Mouse (Mus musculus) liver, embryonic 11.5 days (tissue): ENCODE measurements around the gene Cd59a. TPM values are rescaled to one million over a fixed set of nuclear protein-coding genes. Genes with fewer than 3 reads are reported as not detected.
"Not testable (repeated sequence)": the region's sequence is repeated elsewhere in the genome, so short reads cannot be mapped to it uniquely, and the experiment has no call there.

Experiments used
- ATAC-seq: fragments of 200-750 bp; cut with Nextera tagmentation; replicated peaks from 2 replicates; pipeline ENCODE4 v1.8.0; 2017; ENCODE audit warnings: moderate number of reproducible peaks, mild to moderate bottlenecking, moderate TSS enrichment, moderate library complexity; ENCODE audit not compliant: low FRiP score
- DNase-seq: peaks from one replicate; pipeline ENCODE4 v3.0.0-alpha.2; 2017; ENCODE audit warnings: low spot score
- H3K27ac ChIP-seq: fragments of 300-500 bp; sonication (generic); 2 replicates; pipeline ENCODE4 v1.5.1; 2014; ENCODE audit warnings: mild to moderate bottlenecking, low read depth, low read length, control low read depth
- H3K27me3 ChIP-seq: fragments of 300-500 bp; sonication (generic); replicated peaks from 2 replicates; pipeline ENCODE4 v1.6.1; 2014; ENCODE audit warnings: low read length, mixed read lengths; ENCODE audit not compliant: control insufficient read depth, insufficient read depth
- H3K36me3 ChIP-seq: fragments of 300-500 bp; sonication (generic); 2 replicates; pipeline ENCODE4 v1.6.1; 2014; ENCODE audit warnings: mild to moderate bottlenecking, low read length, moderate library complexity, mixed read lengths; ENCODE audit not compliant: control insufficient read depth, insufficient read depth
- H3K4me1 ChIP-seq: fragments of 300-500 bp; sonication (generic); replicated peaks from 2 replicates; pipeline ENCODE4 v1.6.1; 2014; ENCODE audit warnings: low read length, mixed read lengths; ENCODE audit not compliant: control insufficient read depth, insufficient read depth
- H3K4me2 ChIP-seq: fragments of 300-500 bp; sonication (generic); 2 replicates; pipeline ENCODE4 v1.6.1; 2014; ENCODE audit warnings: mild to moderate bottlenecking, control low read depth, moderate library complexity
- H3K4me3 ChIP-seq: fragments of 300-500 bp; sonication (generic); 2 replicates; pipeline ENCODE4 v1.5.1; 2014; ENCODE audit warnings: low read depth, low read length, control low read depth
- H3K9ac ChIP-seq: fragments of 300-500 bp; sonication (generic); 2 replicates; pipeline ENCODE4 v1.6.1; 2014; ENCODE audit warnings: low read depth, low read length, control low read depth
- H3K9me3 ChIP-seq: fragments of 300-500 bp; sonication (generic); 2 replicates; pipeline ENCODE4 v1.6.1; 2016; ENCODE audit warnings: low read length, inconsistent platforms, mixed read lengths; ENCODE audit not compliant: control insufficient read depth
- WGBS: fragments of 180-500 bp; shearing (Covaris S2); extraction: QIAGEN DNeasy Blood & Tissue Kit; methylation state at CpG from one replicate; pipeline ENCODE4 v1.1.7; 2014; 5-methylcytosine and 5-hydroxymethylcytosine counted together
- polyA plus RNA-seq: library from polyadenylated mRNA; unstranded; fragments of >200 nt; fragmentation: Nextera tagmentation; extraction: Ambion mirVana; gene quantifications from 2 replicates; pipeline ENCODE4 v1.2.1, GENCODE M21; 2014

The Cd59a gene
- polyA plus RNA-seq, 1 experiment from 2014 or later: 73.4 TPM

GRCm38 (mm10) chr2:104069704-104070185 is 25.9 kb upstream of the Cd59a start, which contains the start of gene Cd59b:
Gene Cd59b (plus strand): TSS chr2:104069849.
- H3K27me3 ChIP-seq: no peaks in the 10 kb centered on the region
- peak within 1 kb of the TSS; percentile 49 for H3K4me3 ChIP-seq
- ATAC-seq (peak; percentile 95), DNase-seq (peak; percentile 80)
- no peaks in the 10 kb centered on the region for H3K9me3 ChIP-seq
- H3K27ac ChIP-seq: peak within 1 kb of the TSS; percentile 90
- 13% methylated on average over 13 of the region's 13 CpGs for WGBS
- no peaks in the 10 kb centered on the region for H3K4me1 ChIP-seq
- H3K36me3 ChIP-seq: no peaks in the 10 kb centered on the region
- peak within 1 kb of the TSS; percentile 73 for H3K4me2 ChIP-seq
- H3K9ac ChIP-seq: peak within 1 kb of the TSS; percentile 57

- not testable (repeated sequence) for H3K27me3 ChIP-seq, H3K4me1 ChIP-seq, H3K36me3 ChIP-seq, H3K9me3 ChIP-seq, DNase-seq, H3K9ac ChIP-seq, H3K4me3 ChIP-seq
- 28% methylated on average over 5 of the region's 5 CpGs for WGBS
- Histone ChIP-seq H3K27ac (peak overlapping the region; percentile 84), H3K4me2 (peak overlapping the region; percentile 53)
- ATAC-seq: peak; percentile 99
Measured at GRCm38 (mm10) chr2:104078285-104078684, 17.3 kb upstream of the Cd59a start.

- not testable (repeated sequence) for H3K4me1 ChIP-seq, H3K36me3 ChIP-seq, H3K4me3 ChIP-seq, H3K9ac ChIP-seq, H3K27me3 ChIP-seq, H3K27ac ChIP-seq, DNase-seq, H3K9me3 ChIP-seq, H3K4me2 ChIP-seq, ATAC-seq
- WGBS: no CpG with 5 or more reads among the region's 1 CpGs
Measured at GRCm38 (mm10) chr2:104081436-104082050, 14.1 kb upstream of the Cd59a start.

- no peak for ATAC-seq
- Histone ChIP-seq H3K27ac (no peak overlapping the region), H3K4me1 (peaks cover 8% of the 10 kb centered on the region)
Measured at GRCm38 (mm10) chr2:104082474-104082873, 13.1 kb upstream of the Cd59a start.

GRCm38 (mm10) chr2:104084027-104084426 is 11.6 kb upstream of the Cd59a start:
- DNase-seq, H3K4me2 ChIP-seq, H3K27ac ChIP-seq, H3K4me3 ChIP-seq, H3K9me3 ChIP-seq, H3K9ac ChIP-seq, H3K27me3 ChIP-seq, ATAC-seq, H3K4me1 ChIP-seq, H3K36me3 ChIP-seq: not testable (repeated sequence)

More at GRCm38 (mm10) chr2:104082474-104082873, 13.1 kb upstream of the Cd59a start:
- H3K27me3 ChIP-seq: no peaks in the 10 kb centered on the region
- peak; percentile 21 for DNase-seq
- no peak overlapping the region for H3K4me2 ChIP-seq
- no peak overlapping the region for H3K9ac ChIP-seq
- no peak overlapping the region for H3K4me3 ChIP-seq
- no peaks in the 10 kb centered on the region for H3K36me3 ChIP-seq
- H3K9me3 ChIP-seq: no peaks in the 10 kb centered on the region

- not testable (repeated sequence) for H3K9ac ChIP-seq, H3K4me1 ChIP-seq, H3K36me3 ChIP-seq, H3K9me3 ChIP-seq, H3K27me3 ChIP-seq, H3K4me3 ChIP-seq, H3K27ac ChIP-seq, H3K4me2 ChIP-seq, DNase-seq
- 40% methylated on average over 1 of the region's 1 CpGs for WGBS
- ATAC-seq: peak; percentile 90
Measured at GRCm38 (mm10) chr2:104087562-104087961, 8.0 kb upstream of the Cd59a start.

- 78% methylated on average over 2 of the region's 2 CpGs for WGBS
- DNase-seq: no peak
- Histone ChIP-seq H3K27me3 (no peaks in the 10 kb centered on the region), H3K36me3 (no peaks in the 10 kb centered on the region), H3K27ac (no peak overlapping the region), H3K4me3 (no peak overlapping the region), H3K9me3 (no peaks in the 10 kb centered on the region), H3K4me1 (peaks cover 17% of the 10 kb centered on the region), H3K9ac (no peak overlapping the region), H3K4me2 (no peak overlapping the region)
- no peak for ATAC-seq
Measured at GRCm38 (mm10) chr2:104093305-104093704, 2.3 kb upstream of the Cd59a start.

GRCm38 (mm10) chr2:104096256-104096655 is 655 bp downstream of the Cd59a start:
- H3K4me1 ChIP-seq: peaks cover 34% of the 10 kb centered on the region
- H3K9ac ChIP-seq: peak overlapping the region; percentile 83
- 33% methylated on average over 10 of the region's 10 CpGs for WGBS
- H3K4me2 ChIP-seq: peak overlapping the region; percentile 77
- no peaks in the 10 kb centered on the region for H3K9me3 ChIP-seq
- ATAC-seq (no peak), DNase-seq (no peak)
- no peaks in the 10 kb centered on the region for H3K36me3 ChIP-seq
- peak overlapping the region; percentile 87 for H3K27ac ChIP-seq
- H3K4me3 ChIP-seq: peak overlapping the region; percentile 62
- H3K27me3 ChIP-seq: no peaks in the 10 kb centered on the region

- not testable (repeated sequence) for DNase-seq, H3K9me3 ChIP-seq, H3K36me3 ChIP-seq, H3K27me3 ChIP-seq, ATAC-seq, H3K27ac ChIP-seq
- peak overlapping the region; percentile 77 for H3K4me2 ChIP-seq
- peaks cover 32% of the 10 kb centered on the region for H3K4me1 ChIP-seq
- H3K4me3 ChIP-seq: peak overlapping the region; percentile 62
- H3K9ac ChIP-seq: peak overlapping the region; percentile 40; the same call in 1 of the 2 replicates
- WGBS: 62% methylated on average over 1 of the region's 1 CpGs
Measured at GRCm38 (mm10) chr2:104096796-104097195, 1.2 kb downstream of the Cd59a start.
